Mouse (Mus musculus) urinary bladder, postnatal 10 days (tissue): Measurements from ENCODE around the gene Cdk9.

ENCODE experiments used
- DNase-seq: peaks from one replicate; pipeline ENCODE4 v3.0.0; 2022; ENCODE audit warnings: low spot score

The Cdk9 gene

GRCm38 (mm10) chr2:32734480-32734879 lies 21.6 kb upstream of the Cdk9 start:
- no peak for DNase-seq

GRCm38 (mm10) chr2:32732695-32733094 lies 19.8 kb upstream of the Cdk9 start:
- no peak for DNase-seq

GRCm38 (mm10) chr2:32731911-32732310 lies 19.0 kb upstream of the Cdk9 start:
- no peak for DNase-seq

- DNase-seq: no peak
These were observed 18.0 kb upstream of the Cdk9 start for GRCm38 (mm10) chr2:32730854-32731253.

GRCm38 (mm10) chr2:32729547-32729946 lies 16.7 kb upstream of the Cdk9 start:
- no peak for DNase-seq

- no peak for DNase-seq
These were observed 15.6 kb upstream of the Cdk9 start for GRCm38 (mm10) chr2:32728463-32728862.

- DNase-seq: peak; percentile 50
These were observed 14.6 kb upstream of the Cdk9 start for GRCm38 (mm10) chr2:32727435-32727834.

GRCm38 (mm10) chr2:32724832-32725790 lies 12.2 kb upstream of the Cdk9 start:
- no peak for DNase-seq

- DNase-seq: no peak
These were observed 11.3 kb upstream of the Cdk9 start for GRCm38 (mm10) chr2:32724149-32724548.

GRCm38 (mm10) chr2:32722581-32722980 lies 9.7 kb upstream of the Cdk9 start:
- no peak for DNase-seq

GRCm38 (mm10) chr2:32722046-32722445 lies 9.2 kb upstream of the Cdk9 start:
- DNase-seq: no peak

GRCm38 (mm10) chr2:32720681-32721229 lies 7.9 kb upstream of the Cdk9 start, which contains the start of gene Sh2d3c:
Sh2d3c (plus strand) TSS chr2:32721055.
- no peak for DNase-seq

GRCm38 (mm10) chr2:32720053-32720452 lies 7.2 kb upstream of the Cdk9 start:
- DNase-seq: no peak

- DNase-seq: no peak
These were observed 5.9 kb upstream of the Cdk9 start for GRCm38 (mm10) chr2:32718761-32719160.

GRCm38 (mm10) chr2:32714987-32715425 lies 2.1 kb upstream of the Cdk9 start:
- DNase-seq: no peak

- no peak for DNase-seq
These were observed 1.5 kb upstream of the Cdk9 start for GRCm38 (mm10) chr2:32714117-32714986.

- DNase-seq: peak; percentile 76
These were observed 316 bp downstream of the Cdk9 start for GRCm38 (mm10) chr2:32712586-32712933.

- DNase-seq: peak; percentile 30
These were observed 746 bp downstream of the Cdk9 start for GRCm38 (mm10) chr2:32712108-32712551.

- no peak for DNase-seq
These were observed 1.4 kb downstream of the Cdk9 start for GRCm38 (mm10) chr2:32711301-32712056.

- no peak for DNase-seq
These were observed 2.5 kb downstream of the Cdk9 start for GRCm38 (mm10) chr2:32710425-32710824.

GRCm38 (mm10) chr2:32709521-32710137 lies 3.2 kb downstream of the Cdk9 start:
- no peak for DNase-seq
